Mouse (Mus musculus): ENCODE measurements around the gene Ghr.

DNA sequence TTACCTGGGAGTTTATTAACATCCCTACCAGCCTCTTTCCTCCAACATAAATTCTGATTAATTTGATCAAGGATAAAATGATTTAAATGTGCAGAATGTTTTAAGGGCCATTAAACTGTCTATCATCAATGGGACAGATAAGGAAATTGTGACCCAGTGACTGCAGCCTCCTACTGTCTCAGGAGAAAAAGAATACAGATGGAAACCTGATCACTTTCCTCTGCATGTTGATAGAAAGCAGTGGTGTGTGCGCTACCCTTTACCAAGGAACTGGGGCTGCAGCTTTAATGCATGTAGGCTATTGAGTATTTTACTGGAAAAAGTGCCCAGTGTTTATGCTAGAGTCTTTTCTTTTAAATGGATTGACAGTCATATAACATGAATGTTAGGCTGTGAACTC lies 19.8 kb downstream of the Ghr start:
- no peak for TF ChIP-seq CTCF (IDR thresholded peaks at IDR 0.05)
- no peak for TF ChIP-seq EP300 (IDR thresholded peaks at IDR 0.05)

Measured in lung, postnatal 0 days (tissue).